Mouse (Mus musculus): ENCODE measurements around the gene Ehd2.

- no peak for TF ChIP-seq POLR2A (IDR thresholded peaks at IDR 0.05; ENCODE audit: insufficient read depth, low read depth, low read length)
- no peak for TF ChIP-seq CTCF (IDR thresholded peaks at IDR 0.05; ENCODE audit: insufficient read depth, low read depth, low read length)
Observed at GRCm38 (mm10) chr7:15931635-15932034, 35.7 kb downstream of the Ehd2 start.

Measured in olfactory bulb, adult 2 months (tissue).